Mouse (Mus musculus): Measurements from ENCODE around the gene Clec9a.

- TF ChIP-seq CTCF (conservative IDR thresholded peaks at IDR 0.05 in 1 of 2, IDR thresholded peaks at IDR 0.05 in 1 of 2; ENCODE audit: low read depth in 2 of 2, low read length in 2 of 2) (no peak), ETS1 (conservative IDR thresholded peaks at IDR 0.05; ENCODE audit: low read depth, low read length) (no peak), NRF1 (IDR thresholded peaks at IDR 0.05; ENCODE audit: low read depth, low read length) (no peak), MAZ (IDR thresholded peaks at IDR 0.05; ENCODE audit: low read depth, low read length) (no peak), RCOR1 (conservative IDR thresholded peaks at IDR 0.05; ENCODE audit: low read depth, low read length) (no peak), POLR2AphosphoS2 (IDR thresholded peaks at IDR 0.05; ENCODE audit: low read depth, low read length) (no peak)
These were observed 64.0 kb downstream of the Clec9a start for GRCm38 (mm10) chr6:129472627-129473026.
